Mouse (Mus musculus) splenic B cell, adult 2 months (primary cell): Measurements from ENCODE around the gene Denr.

Source experiments
- DNase-seq: peaks from one replicate; pipeline ENCODE4 v3.0.0-alpha.2; 2011; ENCODE audit warnings: low read depth, low spot score
- H3K27me3 ChIP-seq: 2 replicates; pipeline ENCODE4 v1.6.1; 2012; ENCODE audit warnings: mild to moderate bottlenecking, low read length, moderate library complexity, mixed read lengths; ENCODE audit not compliant: control insufficient read depth, poor library complexity, insufficient read depth, severe bottlenecking
- H3K36me3 ChIP-seq: 2 replicates; pipeline ENCODE4 v1.6.1; 2012; ENCODE audit warnings: mild to moderate bottlenecking, low read length, moderate library complexity, mixed read lengths; ENCODE audit not compliant: control insufficient read depth, poor library complexity, insufficient read depth, severe bottlenecking

The Denr gene

DNA sequence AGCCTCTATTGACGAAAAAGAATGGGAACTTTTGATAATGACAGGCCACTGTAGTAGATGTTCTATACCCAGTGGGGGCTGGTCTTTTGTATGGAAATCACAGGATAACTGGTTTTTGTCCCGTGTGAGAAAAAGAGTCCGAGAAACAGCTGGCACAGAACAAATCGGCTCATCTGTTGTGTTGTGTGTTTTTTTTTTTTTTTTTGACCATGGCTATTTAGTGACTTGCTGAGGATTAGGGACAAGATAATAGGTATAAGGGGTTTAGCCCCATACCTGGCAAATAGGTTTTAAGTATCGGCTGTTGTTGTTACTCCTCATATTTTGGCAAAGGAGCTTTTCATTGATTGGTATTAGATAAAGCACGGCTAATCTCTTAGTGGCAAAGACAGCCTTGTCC lies 65.5 kb downstream of the Denr start:
- Histone ChIP-seq H3K27me3 (no peaks in the 10 kb centered on the region), H3K36me3 (no peaks in the 10 kb centered on the region)
- no peak for DNase-seq

DNA sequence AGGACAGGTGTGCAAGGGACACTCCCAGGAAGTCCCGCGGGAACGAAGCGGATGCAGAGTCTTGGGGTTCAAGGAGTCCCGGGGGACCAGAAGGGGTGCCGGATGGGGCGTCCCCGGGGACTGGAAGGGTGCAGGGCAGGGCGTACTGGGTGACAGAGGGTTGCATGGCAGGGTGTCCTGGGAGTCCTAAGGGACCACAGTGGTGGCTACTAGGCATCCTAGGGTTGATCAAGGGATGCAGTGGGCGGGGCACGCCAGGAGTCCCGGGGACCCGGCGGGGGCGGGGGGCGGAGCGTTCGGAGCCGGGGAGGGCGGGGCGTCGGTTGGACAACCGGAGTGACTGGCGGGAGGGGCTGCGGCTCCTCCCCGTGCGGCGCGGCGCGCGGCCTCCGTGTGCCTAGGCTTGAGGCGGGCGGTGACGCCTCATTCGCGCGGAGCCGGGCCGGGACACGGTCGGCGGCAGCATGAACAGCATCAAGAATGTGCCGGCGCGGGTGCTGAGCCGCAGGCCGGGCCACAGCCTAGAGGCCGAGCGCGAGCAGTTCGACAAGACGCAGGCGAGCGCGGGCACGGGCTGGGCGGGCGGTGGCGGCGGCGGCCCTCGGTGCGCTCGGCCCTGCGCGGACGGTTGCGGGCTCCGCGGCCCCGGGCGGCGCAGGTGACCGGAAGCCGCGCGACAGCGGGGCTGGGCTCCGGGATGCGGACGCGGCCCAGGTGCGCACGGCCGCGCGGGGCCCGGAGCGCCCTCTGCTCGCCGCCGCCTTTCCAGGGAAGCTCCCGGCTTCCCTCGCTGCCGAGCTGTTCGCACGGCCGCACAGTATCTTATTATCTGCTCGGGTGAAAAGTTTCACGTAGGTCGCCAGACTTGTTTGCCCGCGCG lies 66.6 kb downstream of the Denr start, which contains the start of gene Hip1r:
Gene Hip1r (plus strand): TSS at position 330 of the 880 bp plus-strand sequence.
- DNase-seq: peak; percentile 94
- H3K36me3 ChIP-seq: no peaks in the 10 kb centered on the region
- H3K27me3 ChIP-seq: no peaks in the 10 kb centered on the region

DNA sequence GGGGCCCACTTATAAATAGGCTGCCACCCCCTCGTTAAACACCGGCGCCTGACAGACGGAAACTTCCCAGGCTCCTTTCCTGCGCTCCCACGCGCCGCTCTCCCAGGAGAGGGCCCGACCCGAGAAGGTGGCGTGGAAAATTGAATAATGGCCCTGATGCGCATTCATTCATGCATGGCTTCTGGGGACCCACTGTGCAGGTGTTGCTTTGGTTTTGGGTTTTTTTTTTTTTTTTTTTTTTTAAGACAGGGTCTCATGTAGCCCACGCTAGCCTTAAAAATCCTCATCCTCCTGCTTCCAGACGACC lies 67.2 kb downstream of the Denr start:
- Histone ChIP-seq H3K36me3 (no peaks in the 10 kb centered on the region), H3K27me3 (no peaks in the 10 kb centered on the region)
- DNase-seq: peak; percentile 58

DNA sequence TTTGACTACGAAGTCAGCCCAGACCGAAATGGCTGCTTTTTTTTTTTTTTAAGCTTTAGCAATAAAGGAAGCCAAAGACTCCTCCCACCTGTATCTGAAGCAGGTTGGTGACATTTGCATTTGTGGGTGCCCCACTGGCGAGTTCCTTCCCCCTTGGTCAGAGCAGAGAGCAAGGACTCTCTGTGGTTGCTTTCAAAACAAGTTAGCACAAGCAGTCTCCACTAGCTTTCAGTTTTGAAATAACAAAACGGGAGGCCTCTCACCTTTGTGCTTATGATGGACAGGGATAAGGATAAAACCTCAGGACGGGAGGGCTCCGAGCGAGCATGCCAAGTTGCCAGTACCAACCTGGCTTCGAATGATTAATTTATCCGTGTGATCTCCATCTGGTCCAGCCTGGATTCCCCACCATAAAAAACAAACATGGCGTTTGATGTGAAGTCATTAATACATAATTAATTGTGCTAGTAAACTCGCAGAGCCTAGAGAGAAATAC lies 67.7 kb downstream of the Denr start:
- peak; percentile 93 for DNase-seq
- Histone ChIP-seq H3K27me3 (no peaks in the 10 kb centered on the region), H3K36me3 (no peaks in the 10 kb centered on the region)

DNA sequence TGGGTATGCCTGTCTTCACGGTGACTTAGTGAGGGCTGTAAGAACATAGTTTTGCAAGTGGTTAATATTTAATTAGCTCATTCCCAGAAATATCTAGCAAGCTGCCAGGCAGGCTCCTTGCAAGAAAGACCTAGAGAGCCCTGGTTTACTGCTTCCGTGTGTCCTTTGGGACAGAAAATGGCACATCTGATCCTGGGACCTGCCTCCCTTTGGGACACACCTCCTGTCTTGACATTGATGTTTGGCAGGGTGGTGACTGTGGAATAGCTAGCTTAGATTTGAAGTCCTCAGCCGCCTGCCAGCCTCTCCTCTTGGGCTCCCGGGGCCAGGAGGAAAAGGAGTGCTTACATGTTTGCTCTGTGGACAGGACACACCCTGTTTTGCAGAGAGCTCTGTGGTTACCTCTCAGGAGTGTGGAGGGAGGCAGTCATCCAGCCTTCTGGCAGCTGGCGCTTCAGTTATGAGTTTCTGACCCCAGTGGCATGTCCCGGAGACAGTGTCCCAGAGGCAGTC lies 68.7 kb downstream of the Denr start:
- Histone ChIP-seq H3K36me3 (no peaks in the 10 kb centered on the region), H3K27me3 (no peaks in the 10 kb centered on the region)
- no peak for DNase-seq

DNA sequence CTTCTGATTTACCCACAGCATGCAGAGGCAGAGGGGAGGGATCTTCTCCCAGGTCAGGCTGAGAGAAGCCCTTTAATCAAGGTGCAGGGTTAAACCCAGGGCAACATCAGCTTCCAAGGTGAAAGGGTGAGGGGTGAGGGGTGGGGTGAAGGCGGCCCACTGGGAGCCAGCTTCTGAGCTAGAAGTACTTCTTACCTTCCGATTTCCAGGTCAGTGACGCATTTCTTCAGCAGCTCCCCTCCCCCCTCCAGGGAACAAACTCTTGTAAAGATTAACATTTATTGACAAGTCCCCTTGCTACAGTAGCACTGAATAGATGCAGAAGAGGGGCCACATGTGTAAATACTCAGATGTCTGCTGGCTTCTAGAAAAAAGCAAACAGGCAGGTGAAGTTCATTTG lies 70.3 kb downstream of the Denr start:
- DNase-seq: no peak
- Histone ChIP-seq H3K36me3 (no peaks in the 10 kb centered on the region), H3K27me3 (no peaks in the 10 kb centered on the region)

DNA sequence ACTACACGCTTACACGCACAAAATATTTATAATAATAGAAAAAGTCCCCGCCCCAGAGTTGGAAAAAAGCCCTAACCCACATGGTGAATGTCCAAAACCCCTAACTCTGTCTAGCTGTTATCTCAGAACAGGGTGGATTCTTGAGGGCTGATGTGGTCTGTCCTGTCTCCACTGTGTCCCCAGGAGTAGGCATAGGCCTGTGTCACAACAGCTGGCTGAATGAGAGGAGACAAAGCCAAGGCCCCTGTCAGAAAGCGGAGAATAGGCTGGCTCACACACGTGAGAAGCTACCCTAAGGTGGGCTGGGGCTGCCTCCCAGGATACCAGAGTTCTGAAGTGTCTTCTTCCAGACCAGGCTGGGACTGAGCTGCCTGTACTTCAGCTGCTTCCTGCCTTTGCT lies 71.2 kb downstream of the Denr start:
- no peak for DNase-seq
- H3K27me3 ChIP-seq: no peaks in the 10 kb centered on the region
- H3K36me3 ChIP-seq: no peaks in the 10 kb centered on the region
